ENCODE assay signal across 34 mouse cellular contexts in the genomic region with DNA sequence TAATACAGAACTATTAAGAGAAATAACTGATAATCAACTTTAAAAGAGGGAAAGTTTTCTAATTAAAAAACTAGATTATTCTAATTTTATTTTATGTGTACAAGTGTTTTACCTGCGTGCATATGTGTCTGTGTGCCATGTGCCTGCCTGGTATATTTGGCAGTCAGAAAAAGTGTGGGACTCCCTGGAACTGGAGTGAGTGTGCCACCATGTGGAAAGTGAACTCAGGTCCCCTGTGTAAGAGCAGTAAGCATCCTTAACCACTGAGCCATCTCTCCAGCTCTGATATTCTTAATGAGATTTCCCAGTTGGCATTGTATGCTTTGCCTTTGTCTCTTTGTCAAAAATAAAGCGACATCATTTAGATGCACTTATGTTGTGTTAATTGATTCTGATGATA. TPM values are rescaled to one million over a fixed set of nuclear protein-coding genes. Genes with fewer than 3 reads are reported as not detected.
"Had no signal": no experiment of that assay in that cellular context is flagged by ENCODE, and none has a peak within 500 bp of the region (broad histone marks: within the 10 kb centered on the region; RNA-seq: fewer than 3 reads in every experiment).

No protein-coding gene starts in this region.

- ATAC-seq: lung, postnatal 0 days; midbrain, embryonic 13.5 days; midbrain, embryonic 15.5 days; midbrain, embryonic 16.5 days had no signal

- H3K4me2 ChIP-seq: limb, embryonic 12.5 days; limb, embryonic 13.5 days; limb, embryonic 15.5 days; liver, embryonic 13.5 days; liver, embryonic 15.5 days; lung, embryonic 14.5 days; lung, embryonic 15.5 days; midbrain, embryonic 11.5 days; midbrain, embryonic 12.5 days; midbrain, embryonic 13.5 days; midbrain, embryonic 15.5 days; neural tube, embryonic 12.5 days; neural tube, embryonic 13.5 days had no signal

- H3K4me1 ChIP-seq: limb, embryonic 10.5 days; limb, embryonic 12.5 days; limb, embryonic 13.5 days; limb, embryonic 15.5 days; liver, embryonic 13.5 days; liver, embryonic 15.5 days; lung, embryonic 15.5 days; megakaryocyte, embryonic 14.5 days; midbrain, embryonic 10.5 days; midbrain, embryonic 12.5 days; midbrain, embryonic 13.5 days; midbrain, embryonic 15.5 days; neural tube, embryonic 12.5 days; neural tube, embryonic 13.5 days had no signal

- H3K9me3 ChIP-seq: limb, embryonic 10.5 days; limb, embryonic 12.5 days; limb, embryonic 13.5 days; limb, embryonic 15.5 days; liver, embryonic 13.5 days; liver, embryonic 15.5 days; lung, embryonic 15.5 days; megakaryocyte, embryonic 14.5 days; midbrain, embryonic 10.5 days; midbrain, embryonic 12.5 days; midbrain, embryonic 13.5 days; midbrain, embryonic 15.5 days; neural tube, embryonic 12.5 days; neural tube, embryonic 13.5 days had no signal

- H3K27me3 ChIP-seq: limb, embryonic 12.5 days; limb, embryonic 13.5 days; limb, embryonic 15.5 days; liver, embryonic 13.5 days; liver, embryonic 15.5 days; lung, embryonic 15.5 days; megakaryocyte, embryonic 14.5 days; midbrain, embryonic 12.5 days; midbrain, embryonic 13.5 days; midbrain, embryonic 15.5 days; neural tube, embryonic 12.5 days; neural tube, embryonic 13.5 days had no signal

- H3K27ac ChIP-seq: left cerebral cortex, adult 2 months; limb, embryonic 10.5 days; limb, embryonic 12.5 days; limb, embryonic 13.5 days; limb, embryonic 15.5 days; liver, embryonic 13.5 days; liver, embryonic 14.5 days; liver, embryonic 15.5 days; lung, embryonic 15.5 days; macrophage; midbrain, embryonic 10.5 days; midbrain, embryonic 12.5 days; midbrain, embryonic 13.5 days; midbrain, embryonic 15.5 days; neural tube, embryonic 12.5 days; neural tube, embryonic 13.5 days had no signal

- H3K9ac ChIP-seq: limb, embryonic 12.5 days; limb, embryonic 13.5 days; limb, embryonic 15.5 days; liver, embryonic 13.5 days; liver, embryonic 14.5 days; liver, embryonic 15.5 days; lung, embryonic 14.5 days; lung, embryonic 15.5 days; midbrain, embryonic 12.5 days; midbrain, embryonic 13.5 days; midbrain, embryonic 15.5 days; neural tube, embryonic 12.5 days; neural tube, embryonic 13.5 days had no signal

- H3K4me3 ChIP-seq: left cerebral cortex, adult 2 months; limb, embryonic 10.5 days; limb, embryonic 12.5 days; limb, embryonic 13.5 days; limb, embryonic 15.5 days; liver, embryonic 13.5 days; liver, embryonic 15.5 days; lung, embryonic 15.5 days; megakaryocyte, embryonic 14.5 days; midbrain, embryonic 10.5 days; midbrain, embryonic 12.5 days; midbrain, embryonic 13.5 days; midbrain, embryonic 15.5 days; myocyte; neural tube, embryonic 12.5 days; neural tube, embryonic 13.5 days had no signal

- H3K36me3 ChIP-seq: limb, embryonic 10.5 days; limb, embryonic 12.5 days; limb, embryonic 13.5 days; limb, embryonic 15.5 days; liver, embryonic 13.5 days; liver, embryonic 15.5 days; lung, embryonic 15.5 days; midbrain, embryonic 10.5 days; midbrain, embryonic 12.5 days; midbrain, embryonic 13.5 days; midbrain, embryonic 15.5 days; neural tube, embryonic 12.5 days; neural tube, embryonic 13.5 days had no signal

- DNase-seq: left cerebral cortex, postnatal 4 days; liver; liver, embryonic 13.5 days; lung, adult 18-20 months; lung, adult 2 months; lung, embryonic 14.5 days; lung, postnatal 10 days; lung, postnatal 14 days; lung, postnatal 36 days; lung, postnatal 4 days; midbrain, embryonic 14.5 days had no signal

RNA-seq across cellular contexts. Expression of a gene that starts 20.3 kb away (rescaled TPM):
- total RNA-seq: megakaryocyte, adult 5-6 weeks; megakaryocyte-erythroid progenitor cell, adult 5-6 weeks; monocyte, adult 5-6 weeks had no signal
- polyA plus RNA-seq: macrophage, myocyte had no signal
